Mouse (Mus musculus): Measurements from ENCODE around the gene Zbtb2.

The Zbtb2 gene

DNA sequence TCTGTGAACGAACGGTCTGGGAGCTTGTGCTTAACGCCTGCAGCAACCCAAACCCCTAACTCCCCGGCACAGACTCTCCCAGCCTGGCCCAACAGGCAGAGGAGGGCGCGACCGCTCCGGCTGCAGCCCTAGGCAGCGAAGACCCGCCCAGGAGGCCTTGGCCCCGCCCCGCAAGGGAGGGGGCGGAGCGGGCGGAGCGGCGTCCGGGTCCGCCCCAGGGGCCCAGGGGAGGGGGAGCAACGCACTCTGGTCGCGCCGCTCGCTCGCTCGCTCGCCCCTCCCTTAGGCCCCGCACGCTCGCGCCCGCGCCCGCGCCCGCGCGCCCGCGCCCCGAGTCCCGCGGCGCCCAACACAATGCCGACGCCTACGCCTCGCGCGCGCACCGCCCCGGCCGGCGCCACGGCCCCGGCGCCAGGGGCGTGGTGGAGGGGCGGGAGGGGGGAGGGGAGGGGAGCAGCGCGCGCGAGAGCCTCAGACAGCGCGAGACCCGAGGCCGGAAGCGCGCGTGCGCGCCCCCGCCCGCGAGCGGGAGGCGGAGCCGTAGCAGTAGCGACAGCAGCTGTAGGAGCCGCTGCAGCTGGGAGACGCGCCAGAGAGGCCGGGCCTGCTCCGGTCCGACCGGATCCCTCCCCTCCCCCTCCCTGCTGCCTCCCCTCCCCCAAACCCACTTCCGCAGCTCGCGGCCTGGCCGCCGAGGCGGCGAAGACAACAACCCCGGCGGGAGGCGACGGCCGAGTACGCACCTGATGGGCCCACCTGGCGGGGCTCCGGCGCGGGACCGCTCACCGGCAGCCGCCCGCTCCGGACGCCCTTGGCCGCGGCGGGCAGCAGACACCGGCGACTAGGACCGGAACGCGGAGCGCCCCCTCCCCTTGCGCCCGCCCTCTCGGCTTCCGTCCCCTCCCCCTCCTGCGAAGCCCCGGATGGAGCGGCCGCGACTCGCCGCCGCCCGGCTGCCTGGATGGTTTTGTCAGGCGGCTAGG, 1.0 kb downstream of the Zbtb2 start:
- peak; percentile 88 to 89 for DNase-seq (ENCODE audit: low spot score in 2 of 2)

DNA sequence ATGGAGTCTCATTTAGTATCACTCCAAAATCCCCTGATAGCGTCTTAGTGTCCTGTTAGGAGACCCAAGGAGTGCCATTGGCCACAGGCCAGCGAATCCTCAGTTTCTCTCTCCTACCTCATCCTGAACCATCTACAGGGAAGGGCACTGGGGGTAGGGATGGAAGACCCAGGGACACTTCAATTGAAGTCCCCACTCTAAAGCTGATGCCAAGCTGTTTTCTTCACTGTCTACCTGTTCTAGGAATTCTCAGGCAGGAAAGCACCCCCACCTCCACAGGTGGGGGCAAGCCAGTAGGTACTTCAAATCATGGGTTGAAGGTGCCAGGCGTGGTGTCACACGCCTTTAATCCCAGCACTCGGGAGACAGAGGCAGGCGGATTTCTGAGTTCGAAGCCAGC, 3.7 kb downstream of the Zbtb2 start:
- DNase-seq (ENCODE audit: low spot score in 2 of 2): no peak

DNA sequence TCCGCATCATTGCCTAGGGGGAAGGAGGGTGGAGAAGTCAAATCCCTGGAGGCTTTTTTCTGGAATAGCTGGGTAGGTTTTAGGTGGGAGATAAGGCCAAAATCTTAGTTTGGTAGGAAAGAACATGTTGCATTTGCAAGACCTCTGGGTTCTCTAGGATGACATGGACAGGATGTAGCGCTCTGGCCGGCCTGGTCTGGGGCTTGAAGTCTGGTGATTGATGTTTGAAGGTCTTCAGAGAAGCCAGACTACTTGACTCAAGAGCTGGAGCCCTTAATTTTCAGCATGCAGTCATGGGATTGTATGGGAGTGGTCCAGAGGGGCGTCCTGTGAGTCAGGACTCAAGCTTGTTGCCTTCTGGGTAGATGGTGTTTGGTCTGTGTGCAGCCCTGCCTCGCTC, 7.2 kb downstream of the Zbtb2 start:
- no peak for DNase-seq (ENCODE audit: low spot score in 2 of 2)

DNA sequence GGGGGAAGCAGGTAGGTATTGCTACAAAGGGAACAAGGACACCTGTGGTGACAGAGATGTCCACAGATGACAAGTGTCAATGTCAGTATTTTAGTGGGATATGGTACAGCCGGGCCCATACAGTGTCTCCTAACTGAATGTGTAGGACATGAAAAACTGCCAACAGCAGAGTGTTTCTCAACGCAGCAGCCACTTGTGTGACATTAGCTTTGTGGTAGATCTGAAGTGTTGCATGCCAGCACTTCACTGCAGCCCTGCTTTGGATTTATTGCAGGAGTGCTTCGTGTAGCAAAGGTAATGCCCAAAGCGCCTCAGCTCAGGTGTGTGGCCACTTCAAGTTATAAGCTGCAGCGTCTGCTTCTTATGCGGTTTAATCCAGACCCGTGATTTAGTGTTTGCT, 11.0 kb downstream of the Zbtb2 start:
- DNase-seq (ENCODE audit: low spot score in 2 of 2): no peak

DNA sequence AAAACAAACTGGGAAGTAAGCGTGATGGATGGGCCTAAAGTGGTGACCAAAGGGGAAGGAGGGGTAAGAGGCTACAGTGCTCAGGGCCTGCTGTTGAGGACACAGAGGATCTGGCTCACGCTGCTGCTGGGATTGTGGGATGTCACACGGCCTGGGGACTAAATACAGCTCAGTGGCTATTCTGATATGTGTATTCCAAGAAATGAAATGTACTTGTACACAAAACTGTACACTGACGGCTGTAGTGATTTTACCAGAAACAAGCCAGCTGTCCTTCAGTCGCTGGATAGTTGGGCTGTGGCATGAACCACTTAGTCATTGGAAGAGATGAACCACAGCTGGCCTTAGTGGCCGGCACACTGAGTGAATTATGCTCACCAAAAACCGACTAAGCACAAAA, 11.4 kb downstream of the Zbtb2 start:
- no peak for DNase-seq (ENCODE audit: low spot score in 2 of 2)

DNA sequence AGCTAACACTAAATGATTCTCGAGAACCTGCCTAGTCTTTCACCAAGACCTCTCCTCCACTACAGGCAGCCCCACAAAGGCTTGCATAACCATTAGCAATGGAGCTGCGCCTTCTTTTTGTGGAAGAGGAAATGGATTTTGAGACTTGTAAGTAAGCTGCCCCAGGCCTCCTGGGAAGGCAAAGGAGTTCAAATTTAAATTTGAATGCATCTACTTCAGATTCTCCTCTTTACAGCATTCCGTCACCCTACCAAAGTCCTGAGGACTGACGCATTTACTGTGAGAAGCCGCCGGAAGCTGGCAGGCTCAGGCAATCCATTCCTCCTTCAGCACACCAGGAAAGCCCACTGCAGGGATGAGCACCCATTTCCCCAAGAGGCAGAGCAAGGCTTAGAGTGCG, 12.6 kb downstream of the Zbtb2 start:
- no peak for DNase-seq (ENCODE audit: low spot score in 2 of 2)

DNA sequence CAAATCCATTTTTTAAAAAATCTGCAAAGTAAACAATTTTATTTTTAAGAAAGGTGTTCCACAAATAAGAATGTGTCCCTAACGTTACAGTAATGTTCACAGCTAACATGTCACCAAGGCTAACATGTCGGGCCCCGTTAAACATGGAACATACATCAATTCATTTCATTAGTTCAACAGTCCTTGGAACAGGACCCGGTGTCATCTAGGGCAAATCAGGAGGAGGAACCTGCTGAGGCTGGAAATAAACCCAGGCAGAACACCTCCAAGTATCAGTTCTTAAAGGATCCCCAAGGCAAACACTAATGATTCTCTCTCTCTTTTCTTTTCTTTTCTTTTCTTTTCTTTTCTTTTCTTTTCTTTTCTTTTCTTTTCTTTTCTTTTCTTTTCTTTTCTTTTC, 13.2 kb downstream of the Zbtb2 start:
- DNase-seq (ENCODE audit: low spot score in 2 of 2): no peak

DNA sequence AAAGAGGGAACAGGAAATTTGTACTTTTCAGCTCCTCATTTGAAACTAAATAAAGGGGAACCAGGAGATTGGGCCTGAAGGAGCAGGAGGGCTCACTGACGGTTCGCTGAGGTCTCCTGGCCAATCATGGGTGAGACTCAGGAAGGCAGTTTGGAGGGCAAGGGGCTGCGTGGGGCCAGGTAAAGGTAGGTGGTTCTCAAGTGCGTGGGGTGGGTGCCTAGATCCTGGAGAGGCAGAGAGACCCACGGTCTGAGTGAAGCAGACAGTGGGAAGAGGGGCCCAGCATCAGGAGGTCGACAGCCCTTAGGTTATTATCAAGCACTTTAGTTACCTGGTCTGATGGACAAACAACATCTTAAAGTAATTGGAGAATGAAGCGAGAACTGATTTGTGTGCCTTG, 13.7 kb downstream of the Zbtb2 start:
- no peak for DNase-seq (ENCODE audit: low spot score in 2 of 2)

DNA sequence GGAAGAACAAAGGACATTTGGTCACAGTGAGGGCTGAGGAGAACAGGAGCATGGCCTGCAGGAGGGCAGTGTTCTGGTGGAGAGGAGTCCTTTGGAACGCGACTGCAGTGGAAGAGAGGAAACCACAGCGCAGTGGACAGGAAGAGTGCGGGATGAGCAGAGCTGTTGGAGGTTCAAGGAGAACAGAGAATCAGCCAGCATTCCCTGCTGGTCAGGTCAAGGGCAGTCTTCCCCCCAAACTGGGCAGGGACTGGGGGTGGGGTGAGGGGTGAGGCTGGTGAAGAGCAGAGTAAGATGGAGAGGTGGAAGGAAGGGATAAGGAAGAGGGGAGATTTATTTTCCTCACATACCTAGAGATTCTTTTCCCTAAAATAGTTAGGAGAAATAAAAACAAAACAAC, 14.3 kb downstream of the Zbtb2 start:
- no peak for DNase-seq (ENCODE audit: low spot score in 2 of 2)

DNA sequence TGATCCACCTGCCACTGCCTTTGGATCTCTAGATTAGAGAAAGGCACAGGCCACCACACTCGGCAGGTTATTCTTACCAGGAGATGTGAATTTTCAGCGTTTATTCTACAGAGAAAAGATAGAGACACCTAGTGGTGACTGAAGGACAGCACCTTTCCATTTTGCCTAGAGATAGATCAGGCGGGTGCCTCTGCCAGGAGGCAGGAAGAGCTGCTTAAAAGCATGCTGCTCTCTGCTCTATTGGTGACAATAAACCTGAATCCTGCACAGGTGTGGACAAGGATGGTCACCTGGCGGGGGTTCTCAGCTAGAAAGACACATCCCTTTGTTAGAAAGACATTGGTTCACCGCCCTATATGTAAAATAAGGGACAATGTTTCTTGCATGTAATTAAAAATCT, 15.9 kb downstream of the Zbtb2 start:
- DNase-seq (ENCODE audit: low spot score in 2 of 2): peak in 1 of 2 experiments; percentile 32

DNA sequence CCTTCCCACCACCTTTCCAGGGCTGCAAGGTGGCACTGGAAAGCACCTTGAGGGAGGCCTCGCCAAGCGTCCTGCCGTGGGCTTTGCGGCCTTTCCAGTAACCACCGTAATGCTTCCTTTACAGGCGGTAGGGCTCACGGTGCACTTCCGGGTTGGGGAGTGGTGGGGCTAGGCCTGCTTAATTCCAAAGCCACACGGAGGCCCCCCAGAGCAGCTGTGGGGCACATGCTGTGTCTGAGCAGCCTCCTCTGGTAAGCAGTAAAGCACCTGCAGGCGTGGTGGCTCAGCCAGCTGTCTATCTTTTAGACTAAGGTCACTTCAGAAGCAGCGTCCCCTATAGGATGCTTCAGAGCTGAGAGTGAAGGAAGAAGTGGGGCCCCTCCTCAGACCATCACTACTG, 17.8 kb downstream of the Zbtb2 start:
- DNase-seq (ENCODE audit: low spot score in 2 of 2): no peak

DNA sequence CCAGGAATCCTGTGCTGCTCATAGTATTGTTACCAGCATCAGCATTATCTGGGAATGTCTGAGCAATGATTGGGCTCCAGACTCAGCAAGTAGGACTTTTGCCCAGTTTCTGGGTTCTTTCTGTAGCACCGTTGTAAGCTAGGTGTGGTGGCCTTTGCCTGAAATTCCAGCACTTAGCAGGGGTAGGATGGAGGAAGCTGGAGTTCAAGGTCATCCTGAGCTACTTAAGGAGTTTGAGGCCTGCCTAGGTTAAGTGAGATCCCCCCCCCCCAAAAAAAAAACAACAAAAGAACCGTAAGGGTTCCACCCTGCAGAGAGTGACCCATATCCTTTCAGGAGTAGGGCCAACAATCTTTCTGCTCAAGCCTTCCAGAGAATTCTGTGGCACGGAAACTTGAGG, 23.3 kb downstream of the Zbtb2 start:
- no peak for DNase-seq (ENCODE audit: low spot score in 2 of 2)

DNA sequence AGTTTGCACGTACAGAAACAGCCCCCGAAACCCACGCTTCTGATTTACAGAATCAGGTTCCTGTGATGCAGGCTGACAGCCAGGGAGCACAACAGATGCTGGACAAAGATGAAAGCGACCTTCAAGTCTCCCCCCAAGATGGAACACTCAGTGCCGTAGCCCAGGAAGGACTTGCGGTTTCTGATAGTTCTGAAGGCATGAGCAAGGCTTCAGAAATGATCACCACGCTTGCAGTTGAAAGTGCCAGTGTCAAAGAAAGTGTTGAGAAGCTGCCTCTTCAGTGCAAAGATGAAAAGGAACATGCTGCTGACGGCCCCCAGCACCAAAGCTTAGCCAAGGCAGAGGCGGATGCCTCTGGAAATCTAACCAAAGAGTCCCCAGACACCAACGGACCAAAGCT, 30.5 kb downstream of the Zbtb2 start:
- DNase-seq (ENCODE audit: low spot score in 2 of 2): no peak

DNA sequence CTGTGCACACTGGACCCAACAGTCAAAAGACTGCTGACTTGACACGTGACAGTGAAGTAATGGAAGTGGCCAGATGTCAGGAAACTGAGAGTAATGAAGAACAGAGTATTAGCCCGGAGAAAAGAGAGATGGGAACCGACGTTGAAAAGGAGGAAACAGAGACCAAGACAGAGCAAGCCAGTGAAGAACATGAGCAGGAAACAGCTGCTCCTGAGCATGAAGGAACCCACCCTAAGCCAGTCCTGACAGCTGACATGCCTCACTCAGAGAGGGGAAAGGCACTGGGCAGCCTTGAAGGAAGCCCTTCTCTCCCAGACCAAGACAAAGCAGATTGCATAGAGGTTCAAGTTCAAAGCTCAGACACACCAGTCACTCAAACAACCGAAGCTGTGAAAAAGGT, 31.3 kb downstream of the Zbtb2 start:
- DNase-seq (ENCODE audit: low spot score in 2 of 2): no peak

DNA sequence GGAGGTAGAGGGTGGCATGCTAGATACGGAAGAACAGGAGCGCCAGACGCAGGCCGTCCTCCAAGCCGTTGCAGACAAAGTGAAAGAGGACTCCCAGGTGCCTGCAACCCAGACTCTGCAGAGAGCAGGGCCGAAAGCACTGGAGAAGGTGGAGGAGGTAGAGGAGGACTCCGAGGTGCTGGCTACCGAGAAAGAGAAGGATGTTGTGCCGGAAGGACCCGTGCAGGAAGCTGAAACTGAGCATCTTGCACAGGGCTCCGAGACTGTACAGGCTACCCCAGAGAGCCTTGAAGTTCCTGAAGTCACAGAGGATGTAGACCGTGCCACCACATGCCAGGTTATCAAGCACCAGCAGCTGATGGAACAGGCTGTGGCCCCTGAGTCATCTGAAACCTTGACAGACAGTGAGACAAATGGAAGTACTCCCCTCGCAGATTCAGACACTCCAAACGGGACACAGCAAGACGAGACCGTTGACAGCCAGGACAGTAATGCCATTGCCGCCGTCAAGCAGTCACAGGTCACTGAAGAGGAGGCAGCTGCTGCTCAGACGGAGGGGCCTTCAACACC, 31.9 kb downstream of the Zbtb2 start:
- no peak for DNase-seq (ENCODE audit: low spot score in 2 of 2)

DNA sequence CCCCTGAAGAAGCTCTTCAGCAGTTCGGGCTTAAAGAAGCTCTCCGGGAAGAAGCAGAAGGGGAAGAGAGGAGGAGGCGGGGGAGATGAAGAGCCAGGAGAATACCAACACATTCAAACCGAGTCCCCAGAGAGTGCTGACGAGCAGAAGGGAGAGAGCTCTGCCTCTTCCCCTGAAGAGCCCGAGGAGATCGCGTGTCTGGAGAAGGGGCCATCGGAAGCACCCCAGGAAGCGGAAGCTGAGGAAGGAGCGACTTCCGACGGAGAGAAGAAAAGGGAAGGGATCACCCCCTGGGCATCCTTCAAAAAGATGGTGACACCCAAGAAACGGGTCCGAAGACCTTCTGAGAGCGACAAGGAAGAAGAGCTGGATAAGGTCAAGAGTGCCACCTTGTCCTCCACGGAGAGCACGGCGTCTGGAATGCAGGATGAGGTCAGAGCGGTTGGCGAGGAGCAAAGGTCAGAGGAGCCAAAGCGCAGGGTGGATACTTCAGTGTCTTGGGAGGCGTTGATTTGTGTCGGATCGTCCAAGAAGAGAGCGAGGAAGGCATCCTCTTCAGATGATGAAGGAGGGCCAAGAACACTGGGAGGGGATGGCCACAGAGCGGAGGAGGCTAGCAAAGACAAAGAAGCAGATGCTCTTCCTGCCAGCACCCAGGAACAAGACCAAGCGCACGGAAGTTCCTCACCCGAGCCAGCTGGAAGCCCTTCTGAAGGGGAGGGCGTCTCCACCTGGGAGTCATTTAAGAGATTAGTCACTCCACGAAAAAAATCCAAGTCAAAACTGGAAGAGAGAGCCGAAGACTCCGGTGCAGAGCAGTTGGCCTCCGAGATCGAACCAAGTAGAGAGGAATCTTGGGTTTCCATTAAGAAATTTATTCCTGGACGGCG, 33.3 kb downstream of the Zbtb2 start:
- no peak for DNase-seq (ENCODE audit: low spot score in 2 of 2)

DNA sequence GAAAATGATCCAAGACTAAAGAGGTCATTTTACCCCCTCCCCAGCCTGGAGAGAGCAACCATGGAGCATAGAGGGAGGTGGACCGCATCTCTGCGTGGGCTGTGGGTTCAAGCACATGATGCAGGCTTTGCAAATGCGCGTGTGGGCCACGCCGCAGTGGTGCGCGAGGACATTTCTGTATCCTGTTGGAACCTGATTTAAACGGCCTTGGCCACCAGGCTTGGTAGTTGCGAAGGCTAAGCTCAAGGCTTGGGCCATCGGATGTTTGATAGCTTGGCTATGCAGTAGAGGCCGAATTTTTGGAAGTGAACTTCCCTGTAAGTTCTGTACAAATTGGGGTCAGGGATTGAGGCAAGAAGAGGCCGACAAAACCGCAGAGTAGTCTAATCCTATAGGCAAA, 40.3 kb downstream of the Zbtb2 start:
- DNase-seq (ENCODE audit: low spot score in 2 of 2): no peak

DNA sequence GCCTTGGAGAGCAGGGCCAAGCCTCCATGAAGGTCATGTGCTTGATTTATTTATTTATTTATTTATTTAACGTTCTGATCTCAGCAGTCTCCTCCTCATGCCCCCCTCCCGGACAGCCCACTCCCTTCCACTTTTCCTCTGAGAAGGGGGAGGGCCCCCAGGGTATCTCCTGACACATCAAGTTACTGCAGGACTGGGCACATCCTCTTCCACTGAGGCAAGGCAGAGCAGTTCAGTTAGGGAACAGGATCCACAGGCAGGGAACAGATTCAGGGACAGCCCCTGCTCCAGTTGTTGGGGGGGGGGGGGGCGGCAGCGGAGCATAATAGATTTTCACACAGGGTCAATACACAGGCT, 40.8 kb downstream of the Zbtb2 start:
- DNase-seq (ENCODE audit: low spot score in 2 of 2): no peak

DNA sequence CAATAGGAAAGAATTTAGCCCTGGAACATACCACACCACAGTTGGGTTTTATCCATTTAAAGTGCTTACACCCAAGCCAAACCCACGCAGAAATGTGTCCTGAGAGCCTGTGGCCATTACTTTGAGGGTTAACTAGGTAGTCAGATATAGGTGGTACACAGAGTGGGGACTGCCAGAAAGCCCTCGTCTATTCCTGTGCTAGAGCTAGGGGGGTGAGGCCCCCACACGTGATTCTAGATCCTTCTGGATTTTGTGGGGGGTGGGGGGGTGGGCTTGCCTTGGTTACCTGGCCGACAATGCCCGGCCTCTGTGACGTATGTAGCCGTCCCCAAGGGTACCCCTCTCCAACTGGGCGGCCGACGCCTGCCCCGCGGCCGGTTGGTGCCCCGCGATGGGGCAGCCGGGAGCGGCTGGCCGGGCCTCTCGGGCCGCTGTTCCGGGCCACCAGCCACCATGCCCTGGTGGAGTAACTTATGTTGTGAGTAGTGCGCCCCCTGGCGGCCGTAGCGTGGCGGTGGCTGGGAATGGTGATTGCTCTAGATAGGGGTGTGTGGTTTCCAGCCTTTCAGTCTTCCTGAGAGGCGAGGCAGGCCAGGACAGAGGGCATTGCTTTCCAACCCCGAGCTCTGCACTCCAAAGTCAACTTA, 41.3 kb downstream of the Zbtb2 start:
- peak; percentile 76 to 81 for DNase-seq (ENCODE audit: low spot score in 2 of 2)

DNA sequence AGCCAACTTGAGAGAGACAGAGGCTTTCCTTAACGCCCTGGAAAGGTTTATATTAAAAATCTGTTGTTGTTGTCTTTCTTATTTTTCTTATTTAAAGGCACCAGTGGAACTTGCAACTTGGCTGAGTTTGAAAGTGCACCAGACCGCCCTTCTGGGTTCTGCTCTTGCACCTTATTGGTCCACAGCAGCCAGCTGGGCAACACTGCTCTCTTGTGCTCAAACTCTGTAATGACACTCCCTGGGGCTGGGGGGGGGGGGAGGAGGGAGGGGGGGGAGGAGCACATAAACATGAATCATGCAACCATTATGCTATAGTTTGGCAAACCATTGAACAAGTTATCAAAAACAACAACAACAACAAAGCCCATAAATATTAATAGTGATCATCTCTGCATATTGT, 46.5 kb downstream of the Zbtb2 start:
- no peak for DNase-seq (ENCODE audit: low spot score in 2 of 2)

DNA sequence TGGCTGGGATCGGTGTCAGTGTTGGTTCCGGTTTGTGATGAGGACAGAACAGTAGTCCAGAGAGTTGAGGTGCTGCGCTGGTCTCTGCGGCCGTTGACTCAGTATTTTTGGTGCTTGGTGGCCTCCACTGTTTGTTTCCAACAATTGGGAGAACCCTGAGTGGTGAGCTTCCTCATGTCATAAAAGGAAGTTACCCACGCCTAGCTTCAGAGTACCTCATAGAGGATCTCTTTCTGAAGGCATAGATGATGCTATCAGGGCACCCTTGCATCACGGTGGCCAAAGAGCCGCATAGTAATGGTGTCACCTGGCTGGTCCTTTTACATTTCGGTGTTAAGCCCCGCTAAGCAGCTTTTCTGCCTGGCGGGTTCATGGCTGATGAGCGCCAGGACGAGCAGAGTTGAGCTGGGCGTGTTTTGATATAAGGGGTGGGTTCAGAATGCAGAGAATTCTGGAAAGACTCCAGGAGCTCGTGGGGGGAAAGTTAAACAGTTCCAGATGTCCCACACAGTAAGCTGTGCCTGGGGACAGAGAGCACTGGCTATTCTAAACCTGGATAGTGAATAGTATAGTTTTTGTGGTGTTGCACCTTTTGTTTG, 48.9 kb downstream of the Zbtb2 start:
- DNase-seq (ENCODE audit: low spot score in 2 of 2): no peak
